Mouse (Mus musculus): ENCODE measurements around the gene Fxn. TPM values are rescaled to one million over a fixed set of nuclear protein-coding genes. Genes with fewer than 3 reads are reported as not detected.

Fxn gene
- 169 and 231 TPM in 2 replicates for polyA plus RNA-seq (2012)

DNA sequence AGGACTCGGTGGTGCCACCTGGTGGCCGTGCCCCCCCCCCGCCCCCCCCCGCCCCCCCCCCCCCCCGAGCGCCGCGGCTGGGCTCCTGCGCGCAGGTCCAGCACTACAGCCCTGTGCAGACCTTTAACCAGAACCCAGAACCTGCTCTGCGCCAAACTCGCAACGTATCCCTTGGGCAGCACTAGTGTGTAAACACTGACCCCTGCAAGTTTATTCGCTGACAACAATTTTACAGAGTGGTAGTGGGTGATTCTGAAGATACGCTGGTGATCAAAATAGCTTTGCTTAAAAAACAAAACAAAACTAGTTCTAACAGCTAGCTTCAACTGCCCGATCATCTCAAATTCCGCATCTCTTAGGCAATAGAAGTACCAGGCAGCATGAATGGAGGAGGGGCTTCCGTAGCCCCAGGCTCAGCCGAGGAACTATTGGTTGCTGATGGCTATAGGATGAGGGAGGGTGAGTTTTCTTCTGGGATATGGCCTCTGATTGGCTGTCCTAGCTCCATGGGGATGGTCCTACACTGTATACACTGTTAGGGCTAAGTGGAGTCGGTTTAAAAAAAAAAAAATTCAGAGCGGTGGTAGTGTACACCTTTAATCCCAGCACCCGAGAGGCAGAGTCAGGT, at the start of gene Fxn:
Fxn (minus strand) TSS at position 5 of the 628 bp plus-strand sequence.
- no peak for TF ChIP-seq GATA1 (IDR thresholded peaks at IDR 0.05; ENCODE audit: low read length)

DNA sequence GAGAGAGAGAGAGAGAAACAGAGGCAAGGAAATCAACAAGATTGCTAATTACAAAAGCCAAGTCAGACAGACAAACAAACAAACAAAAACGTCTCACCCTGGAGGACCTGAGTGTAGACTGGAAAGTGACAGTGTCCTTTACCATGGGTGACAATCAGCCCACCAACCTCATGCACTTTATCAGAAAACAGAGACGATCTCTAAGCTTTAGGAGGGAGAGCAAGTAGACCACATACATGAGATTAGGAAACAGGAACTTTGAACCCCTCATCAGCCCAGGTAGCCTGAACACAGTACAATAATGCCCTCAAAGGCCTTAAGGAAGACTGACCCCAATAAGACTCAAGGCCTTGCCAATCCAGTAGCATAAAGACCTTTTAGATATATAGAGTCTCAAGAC, 47.5 kb upstream of the Fxn start:
- no peak for TF ChIP-seq GATA1 (IDR thresholded peaks at IDR 0.05; ENCODE audit: low read length)

DNA sequence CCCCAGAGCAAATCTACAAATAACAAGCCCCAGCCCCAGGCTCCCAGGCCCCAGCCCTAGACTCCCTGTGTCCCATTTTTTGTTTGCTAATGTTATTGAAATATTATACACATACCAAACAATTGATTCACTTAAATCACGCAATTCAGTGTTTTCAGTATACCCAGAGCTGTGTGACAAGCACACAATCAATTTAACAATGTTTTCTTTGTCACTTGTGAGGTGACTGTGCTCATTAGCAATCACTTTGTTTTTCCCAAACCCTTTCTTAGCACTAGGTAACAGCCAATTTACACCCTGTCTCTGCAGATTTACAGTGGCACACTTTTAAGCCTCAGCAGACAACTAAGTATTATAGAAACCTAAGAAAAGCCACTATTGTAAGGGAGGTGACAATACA, 46.6 kb upstream of the Fxn start:
- no peak for TF ChIP-seq GATA1 (IDR thresholded peaks at IDR 0.05; ENCODE audit: low read length)

DNA sequence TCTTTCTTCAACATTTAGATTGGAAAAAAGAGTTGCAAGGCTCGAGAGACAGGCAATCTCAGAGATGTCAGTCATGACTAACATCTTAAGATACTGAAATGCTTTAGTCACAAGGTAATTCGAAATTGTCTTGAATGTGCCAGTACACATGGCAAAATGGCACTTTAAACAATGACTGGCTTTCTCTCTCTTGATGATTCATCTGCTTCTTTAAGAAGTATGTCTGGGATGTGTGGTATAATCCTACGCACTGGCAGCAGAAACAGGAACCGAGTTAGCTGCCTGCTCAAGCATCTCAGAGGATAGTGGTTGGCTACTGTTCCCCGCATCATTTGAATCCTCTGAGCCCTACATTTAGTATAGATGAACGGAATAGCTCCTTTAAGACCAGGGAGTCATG, 45.3 kb upstream of the Fxn start:
- TF ChIP-seq GATA1 (IDR thresholded peaks at IDR 0.05; ENCODE audit: low read length): no peak

DNA sequence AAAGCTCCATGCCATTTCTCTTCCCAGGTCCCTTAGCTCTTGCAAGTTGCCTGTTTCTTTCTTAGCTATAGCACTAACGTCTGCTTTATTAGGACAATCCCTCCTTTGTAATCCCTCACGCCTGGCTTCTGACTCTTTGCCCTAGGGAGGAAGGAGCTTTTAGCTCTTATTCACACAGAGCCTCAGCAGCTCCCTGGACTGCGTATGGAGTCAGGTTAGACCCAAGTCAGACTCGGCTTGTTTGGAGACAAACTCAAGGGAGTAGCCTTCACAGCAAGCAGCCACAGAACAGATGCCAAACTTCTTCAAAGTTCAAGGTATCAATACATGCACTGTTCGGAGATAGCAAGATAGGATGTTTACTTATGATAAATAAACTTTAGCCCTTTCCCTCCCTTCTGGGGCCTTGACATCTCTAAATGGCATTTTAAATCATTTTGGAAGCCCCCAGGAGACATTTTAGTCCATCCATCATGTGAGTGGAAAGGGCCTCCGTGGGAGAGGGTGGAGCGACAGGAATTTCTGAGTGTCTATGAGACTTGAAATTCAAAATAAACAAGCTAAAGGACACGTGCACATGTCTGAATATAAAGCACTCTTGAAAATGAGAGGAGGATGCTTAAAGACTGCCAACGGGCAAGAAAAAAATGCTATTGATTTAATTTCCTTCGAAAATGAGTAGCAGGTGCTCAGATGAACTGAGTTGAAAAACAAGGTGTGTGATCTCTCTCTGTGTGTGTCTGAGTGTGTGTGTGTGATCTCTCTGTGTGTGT, 43.6 kb upstream of the Fxn start:
- no peak for TF ChIP-seq GATA1 (IDR thresholded peaks at IDR 0.05; ENCODE audit: low read length)

DNA sequence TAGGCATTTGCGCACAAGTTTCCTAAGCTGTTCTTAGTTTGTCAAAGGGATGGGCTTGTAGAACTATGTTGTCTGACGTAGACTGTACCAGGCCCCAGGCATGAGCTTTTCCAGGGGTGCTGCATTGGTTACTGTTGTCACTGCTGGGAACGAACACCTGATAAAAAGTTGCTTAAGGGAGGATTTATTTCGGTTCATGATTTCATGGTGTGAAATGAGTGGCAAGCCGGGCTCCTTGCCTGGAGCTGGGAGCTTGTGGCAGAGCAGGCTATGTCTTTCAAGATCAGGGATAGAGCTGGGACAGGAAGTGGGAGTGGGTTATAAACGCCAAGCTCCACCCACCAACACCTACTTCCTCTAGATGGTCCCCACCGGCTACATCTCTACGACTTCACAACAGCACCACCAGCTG, 41.5 kb upstream of the Fxn start:
- no peak for TF ChIP-seq GATA1 (IDR thresholded peaks at IDR 0.05; ENCODE audit: low read length)

DNA sequence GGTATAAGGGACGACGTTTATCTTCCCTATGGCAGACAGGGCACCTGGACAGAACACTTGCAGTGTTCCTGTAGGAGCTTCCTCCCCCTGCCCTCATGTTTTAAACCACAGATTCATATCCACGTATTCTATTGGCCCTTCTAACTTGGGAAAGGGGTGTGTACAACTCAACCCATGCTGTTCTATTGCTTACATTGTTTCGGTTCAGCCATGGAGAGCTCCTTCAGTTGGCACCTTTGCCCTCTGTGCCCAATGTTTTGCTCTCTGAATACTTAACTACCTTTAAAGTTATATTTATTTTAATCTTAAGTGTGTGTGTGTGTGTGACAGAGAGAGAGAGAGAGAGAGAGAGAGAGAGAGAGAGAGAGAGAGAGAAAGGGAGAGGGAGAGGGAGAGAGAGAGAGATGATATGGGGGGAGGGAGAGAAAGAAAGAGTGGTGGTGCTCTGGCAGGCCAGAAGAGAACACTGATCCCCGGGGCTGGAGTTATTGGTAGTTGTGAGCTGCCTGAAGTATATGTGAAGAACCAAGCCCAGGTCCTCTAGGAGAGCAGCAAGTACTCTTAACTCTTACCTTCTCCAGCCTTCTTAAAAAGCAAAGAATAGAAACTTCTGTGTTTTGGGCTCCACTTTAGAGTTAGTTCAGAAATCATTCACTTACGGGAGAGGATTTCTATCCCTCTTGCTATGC, 41.0 kb upstream of the Fxn start:
- no peak for TF ChIP-seq GATA1 (IDR thresholded peaks at IDR 0.05; ENCODE audit: low read length)

DNA sequence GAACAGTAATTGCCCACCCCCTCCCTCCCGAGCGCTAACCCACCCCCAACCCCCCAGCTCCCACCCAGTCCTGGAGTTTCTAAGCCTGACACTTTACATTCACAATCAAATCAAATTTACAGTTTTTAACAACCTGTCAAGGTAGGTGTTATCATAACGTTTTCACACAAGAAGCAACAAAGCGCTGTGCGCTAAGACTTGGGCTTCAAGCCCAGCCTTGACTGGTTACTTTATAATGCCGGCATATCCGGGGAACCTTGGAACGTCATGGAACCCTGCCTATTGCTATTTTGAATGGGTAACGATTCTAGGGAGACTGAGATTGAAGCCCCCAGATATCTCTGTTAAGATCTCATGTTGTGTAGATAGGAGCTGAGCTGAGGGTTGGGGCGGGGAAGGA, 37.8 kb upstream of the Fxn start:
- TF ChIP-seq GATA1 (IDR thresholded peaks at IDR 0.05; ENCODE audit: low read length): no peak

DNA sequence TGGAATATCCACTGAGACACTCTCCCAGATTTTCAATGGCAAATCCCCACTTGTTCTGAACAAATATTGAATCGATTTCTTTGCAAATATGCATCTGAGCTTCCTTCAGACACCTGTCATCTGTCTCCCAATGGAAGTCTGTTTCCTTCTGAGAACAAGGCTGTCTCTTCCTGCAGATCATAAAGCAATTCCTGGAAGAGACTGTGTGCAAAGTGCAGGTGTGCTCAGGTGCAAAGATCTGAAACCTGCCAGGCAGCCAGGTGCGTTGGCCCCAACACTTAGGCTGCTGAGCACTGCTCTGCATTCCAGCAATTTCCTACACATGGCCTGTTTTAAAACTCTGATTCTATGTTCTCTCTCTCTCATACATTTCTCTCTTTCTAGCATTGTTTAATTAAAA, 37.3 kb upstream of the Fxn start:
- no peak for TF ChIP-seq GATA1 (IDR thresholded peaks at IDR 0.05; ENCODE audit: low read length)

DNA sequence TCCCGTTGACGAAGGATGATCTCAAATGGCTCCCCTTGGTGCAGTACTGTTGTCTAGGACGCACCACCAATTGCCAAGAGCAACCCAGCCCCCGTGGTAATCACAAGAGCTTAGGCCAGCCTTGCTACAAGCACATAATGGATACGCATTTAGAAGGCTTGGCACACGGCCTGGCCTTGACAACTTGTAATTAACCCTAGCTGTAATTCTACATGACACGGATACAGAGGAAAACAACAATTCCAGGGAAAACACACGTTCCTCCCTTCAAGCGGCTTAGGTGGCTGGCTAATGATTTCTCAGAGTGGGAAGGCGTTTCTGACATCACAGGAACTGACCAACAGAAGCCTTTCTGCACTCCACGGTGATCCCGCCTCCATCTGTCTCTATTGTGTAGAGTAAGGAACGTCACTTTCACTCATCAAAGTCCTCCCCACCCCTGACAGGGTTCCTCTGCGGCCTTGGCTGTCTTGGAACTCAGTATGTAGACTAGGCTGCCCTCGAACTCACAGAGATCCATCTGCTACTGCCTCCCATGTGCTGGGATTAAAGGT, 36.7 kb upstream of the Fxn start:
- no peak for TF ChIP-seq GATA1 (IDR thresholded peaks at IDR 0.05; ENCODE audit: low read length)

DNA sequence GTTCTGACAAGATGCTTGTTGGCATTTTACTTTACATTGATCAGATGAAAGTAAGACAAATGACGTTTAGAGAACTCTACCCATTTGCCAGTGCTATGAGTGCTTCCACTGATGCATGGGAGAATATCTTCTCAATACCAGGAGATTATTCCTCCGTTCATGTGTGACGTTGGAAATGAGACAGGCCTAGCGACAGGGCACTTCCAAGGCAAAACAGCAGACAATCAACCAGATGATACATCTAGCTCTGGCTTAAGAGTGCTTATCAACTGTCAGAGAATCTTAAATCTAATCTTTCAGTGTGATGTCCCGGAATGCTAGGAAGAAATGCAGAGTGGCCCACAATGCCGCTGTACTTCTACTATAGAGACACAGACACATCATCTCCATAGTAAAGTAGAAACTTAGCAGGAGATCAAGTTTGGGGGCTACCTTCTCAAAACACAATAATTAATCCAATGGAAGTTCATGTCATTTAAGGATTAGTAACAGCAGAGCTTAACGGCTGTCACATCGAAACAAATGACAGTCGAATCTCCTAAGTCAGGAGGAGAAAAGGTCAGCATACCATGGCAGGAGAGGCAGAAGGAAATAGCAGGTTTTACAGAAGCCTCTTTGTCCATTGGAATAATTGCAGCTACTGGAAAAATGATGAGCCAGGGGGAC, 35.8 kb upstream of the Fxn start:
- TF ChIP-seq GATA1 (IDR thresholded peaks at IDR 0.05; ENCODE audit: low read length): no peak

DNA sequence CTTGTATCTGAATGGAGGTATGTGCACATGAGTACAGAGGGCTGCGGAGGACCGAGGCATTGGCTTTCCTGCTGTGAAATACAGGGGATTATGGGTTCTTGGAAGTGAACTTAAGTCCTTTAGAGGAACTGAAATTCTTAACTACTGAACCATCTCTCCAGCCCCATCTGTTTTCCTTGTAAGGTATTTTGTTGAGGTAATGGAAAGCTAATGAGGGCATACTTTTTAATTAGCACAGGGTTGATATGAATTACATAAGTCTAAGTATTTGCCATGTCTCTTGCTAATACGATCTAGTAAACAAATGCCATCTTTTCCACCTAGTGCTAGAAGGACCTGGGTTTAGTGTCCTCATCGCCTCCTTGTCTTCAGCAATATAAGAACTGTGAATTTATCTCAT, 34.8 kb upstream of the Fxn start:
- no peak for TF ChIP-seq GATA1 (IDR thresholded peaks at IDR 0.05; ENCODE audit: low read length)

DNA sequence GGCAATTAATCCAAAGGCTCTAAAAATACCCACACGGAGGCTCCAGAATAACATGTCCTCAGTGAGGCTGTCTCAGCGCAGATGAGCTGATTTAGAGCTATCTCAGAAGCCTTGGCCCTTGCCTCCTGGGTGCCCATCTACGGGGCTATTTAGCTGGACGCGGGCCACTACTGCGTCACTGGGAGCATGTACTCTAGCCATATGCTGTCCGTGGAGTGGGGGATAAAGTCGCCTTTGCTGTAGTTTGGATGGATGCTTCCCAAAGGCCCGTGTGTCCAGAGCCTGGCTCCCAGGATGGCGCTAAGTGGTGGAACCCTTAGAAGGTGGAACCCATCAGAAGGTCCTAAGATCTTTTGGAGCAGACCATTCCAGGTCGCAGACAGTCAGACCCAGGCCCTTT, 34.3 kb upstream of the Fxn start:
- TF ChIP-seq GATA1 (IDR thresholded peaks at IDR 0.05; ENCODE audit: low read length): no peak

DNA sequence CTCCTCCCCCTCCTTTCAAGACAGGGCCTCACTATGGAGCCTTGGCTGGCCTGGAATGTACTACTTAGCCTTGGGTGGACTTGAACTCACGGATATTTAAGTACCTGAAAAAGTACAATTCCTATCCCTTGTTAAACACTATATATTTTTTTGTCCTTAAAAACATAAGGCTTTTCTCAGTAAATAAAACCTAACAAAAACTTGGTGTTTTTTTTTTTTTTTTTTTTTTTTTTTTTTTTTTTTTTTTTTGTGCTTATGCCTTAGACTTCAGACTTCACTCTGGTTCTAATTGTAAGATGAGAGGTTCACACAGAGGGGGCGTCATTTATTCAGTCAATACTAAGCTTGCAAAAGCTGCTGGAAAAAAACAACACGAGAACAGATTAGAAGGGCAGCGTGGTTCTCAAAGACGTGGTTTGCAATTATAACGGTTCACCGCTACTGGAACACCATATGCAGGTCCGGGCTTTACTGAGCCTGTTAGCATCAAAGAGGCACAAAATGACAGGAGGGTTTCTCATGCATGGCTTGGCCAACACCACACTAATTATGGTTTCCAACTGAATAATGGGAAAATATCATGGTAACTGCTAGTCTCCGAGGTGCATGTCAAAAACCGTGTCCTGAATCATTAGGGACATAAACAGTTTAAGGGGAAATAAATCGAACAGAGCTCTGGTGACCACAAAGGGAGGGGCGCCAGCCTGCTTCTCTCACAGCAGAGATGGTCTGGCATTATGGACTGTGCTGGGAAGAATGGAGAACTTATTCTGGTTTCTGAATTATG, 32.3 kb upstream of the Fxn start:
- TF ChIP-seq GATA1 (IDR thresholded peaks at IDR 0.05; ENCODE audit: low read length): no peak

DNA sequence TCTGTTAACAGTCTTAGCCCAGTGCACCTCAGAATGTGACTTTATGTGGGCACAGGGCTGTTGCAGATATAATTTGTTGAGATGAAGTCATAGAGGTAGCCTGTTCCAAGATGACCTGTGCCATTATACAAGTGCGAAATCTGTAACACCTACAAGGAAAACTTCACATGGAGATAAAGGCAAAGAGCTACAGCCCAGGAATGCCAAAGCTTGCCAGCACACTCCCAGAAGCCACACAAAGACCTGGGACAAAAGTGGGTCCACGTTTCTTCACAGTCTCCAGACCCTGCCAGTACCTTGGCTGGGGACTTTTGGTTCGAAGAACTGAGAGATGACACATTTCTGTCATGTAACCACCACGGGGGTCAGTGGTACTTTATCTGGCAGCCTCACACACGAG, 31.6 kb upstream of the Fxn start:
- no peak for TF ChIP-seq GATA1 (IDR thresholded peaks at IDR 0.05; ENCODE audit: low read length)

Measured in G1E-ER4 (cell line).